Mouse (Mus musculus) NIH3T3 (cell line): Measurements from ENCODE around the gene Gm8122.
"Not testable (repeated sequence)": the region's sequence is repeated elsewhere in the genome, so short reads cannot be mapped to it uniquely, and the experiment has no call there.

Source experiments
- DNase-seq: peaks from one replicate; pipeline ENCODE4 v3.0.0-alpha.2; 2012; ENCODE audit warnings: low read depth

The Gm8122 gene

DNA sequence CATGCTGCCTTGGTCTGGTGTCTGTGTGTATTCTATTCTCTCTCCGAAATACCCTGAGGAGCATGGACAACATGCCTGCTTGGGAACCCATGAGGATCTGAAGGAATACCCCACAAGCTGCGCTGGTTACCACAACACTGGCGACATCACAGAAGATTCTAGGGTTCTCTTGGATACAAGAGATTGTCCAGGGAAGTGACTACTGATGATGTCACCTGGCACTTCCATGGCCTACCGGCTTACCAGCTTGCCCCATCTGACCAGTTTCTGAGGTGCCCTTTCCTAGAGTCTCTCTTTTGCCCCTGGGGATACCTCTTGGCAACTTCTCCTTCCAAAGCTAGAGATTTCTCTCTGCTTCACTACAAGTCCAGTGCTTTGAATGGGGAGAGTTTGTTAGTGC, at the start of gene Gm8122:
Gm8122 (minus strand) TSS at position 101 of the 400 bp plus-strand sequence.
- not testable (repeated sequence) for DNase-seq

DNA sequence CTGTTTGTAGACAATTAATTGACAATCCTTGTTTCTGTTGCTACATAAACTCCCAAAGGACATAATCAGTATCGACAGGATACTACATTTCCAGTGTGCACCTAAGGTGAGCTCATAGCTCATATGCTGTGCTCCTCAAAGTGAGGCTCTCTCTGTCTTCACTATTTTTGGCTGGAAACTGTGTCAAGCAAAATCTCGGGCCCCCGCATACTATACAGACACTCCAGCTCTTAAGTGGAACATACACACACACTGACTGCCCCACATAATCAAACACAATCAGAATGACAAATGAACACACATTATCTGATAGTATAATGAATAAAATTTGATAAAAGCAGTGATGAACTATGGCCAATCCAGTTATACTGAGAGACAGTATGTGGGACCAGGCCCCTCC, 43.6 kb upstream of the Gm8122 start:
- DNase-seq = not testable (repeated sequence)

DNA sequence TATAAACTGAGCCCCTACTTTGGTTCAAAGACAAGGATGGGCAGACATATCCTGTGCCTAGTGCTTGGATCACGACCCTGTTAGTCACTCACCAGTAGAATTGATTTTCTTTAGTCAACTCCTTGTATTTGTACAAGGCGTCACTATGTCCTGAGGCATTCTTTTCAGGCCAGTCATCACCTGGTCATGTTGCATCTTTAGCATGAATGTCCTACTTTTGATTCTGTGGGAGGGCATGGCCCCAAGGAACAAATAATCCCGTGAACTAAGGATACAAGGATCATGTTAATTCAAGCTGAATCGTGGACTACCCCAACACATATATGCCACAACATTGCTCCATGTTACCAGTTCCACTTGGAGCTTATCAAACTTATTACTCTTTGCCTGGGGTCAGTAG, 43.0 kb upstream of the Gm8122 start:
- not testable (repeated sequence) for DNase-seq

DNA sequence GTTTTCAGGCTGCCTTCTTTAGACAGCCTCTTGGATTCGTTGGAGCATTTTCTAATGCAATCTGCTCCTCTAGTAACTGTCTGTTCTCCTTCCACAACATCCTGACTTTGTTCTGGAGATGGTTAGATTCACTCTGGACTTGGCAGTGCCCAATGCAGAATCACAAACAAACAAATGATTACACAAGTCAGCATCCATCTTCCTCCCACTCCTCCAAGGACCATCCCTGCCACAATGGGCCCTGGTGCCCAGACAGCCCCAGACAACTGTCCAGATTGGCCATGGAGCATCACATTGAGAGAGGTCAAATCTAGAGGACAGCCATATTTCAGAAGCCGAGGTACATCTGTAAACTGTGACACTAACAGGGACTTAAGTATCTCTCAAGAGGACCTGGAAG, 42.4 kb upstream of the Gm8122 start:
- not testable (repeated sequence) for DNase-seq

DNA sequence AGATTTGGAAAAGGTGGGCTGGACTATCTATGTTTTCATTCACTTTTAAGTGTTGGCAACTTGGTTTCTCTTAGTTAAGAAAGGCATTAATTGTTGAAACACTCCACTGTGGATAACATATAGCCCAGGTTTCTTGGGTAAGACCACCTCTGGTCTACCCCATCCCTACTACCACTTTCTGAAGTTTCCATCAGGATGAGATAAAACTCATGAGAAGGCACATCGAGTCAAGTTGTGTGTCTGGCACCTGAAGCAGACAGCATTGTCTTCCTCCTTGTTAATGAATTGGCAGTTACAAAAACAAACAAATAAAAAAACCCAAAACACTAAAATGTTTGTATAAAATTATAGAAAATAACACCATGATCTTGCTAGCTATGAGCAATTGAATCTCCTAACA, 40.6 kb upstream of the Gm8122 start:
- DNase-seq = not testable (repeated sequence)

DNA sequence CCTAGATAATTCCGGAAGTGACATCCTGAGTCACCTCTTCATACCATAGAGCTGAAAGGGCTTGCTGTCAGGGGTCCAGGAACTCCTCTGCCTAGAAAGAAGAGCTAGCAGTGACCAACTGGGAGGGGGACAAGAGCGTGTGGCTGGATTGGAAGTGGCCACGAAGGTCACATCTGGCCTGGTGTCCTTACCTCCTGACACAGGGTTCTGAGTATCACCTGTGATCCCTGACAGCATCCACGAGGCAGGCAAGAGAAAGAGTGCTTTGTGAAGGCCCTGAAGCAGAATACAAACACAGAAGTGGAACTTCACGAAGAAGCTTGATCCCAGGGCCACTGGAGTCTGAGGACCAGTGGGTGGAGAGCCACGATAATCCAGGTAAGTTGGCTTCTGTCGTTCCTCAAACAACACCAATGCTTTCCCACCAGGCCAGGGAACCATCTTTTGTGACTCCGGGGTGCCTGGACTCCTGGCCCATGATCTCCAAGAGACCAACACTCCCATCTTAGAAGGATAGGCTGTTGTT, 39.9 kb upstream of the Gm8122 start, which contains the start of gene Gm9732:
Gm9732 (plus strand) TSS at position 51 of the 526 bp plus-strand sequence.
- DNase-seq = not testable (repeated sequence)

DNA sequence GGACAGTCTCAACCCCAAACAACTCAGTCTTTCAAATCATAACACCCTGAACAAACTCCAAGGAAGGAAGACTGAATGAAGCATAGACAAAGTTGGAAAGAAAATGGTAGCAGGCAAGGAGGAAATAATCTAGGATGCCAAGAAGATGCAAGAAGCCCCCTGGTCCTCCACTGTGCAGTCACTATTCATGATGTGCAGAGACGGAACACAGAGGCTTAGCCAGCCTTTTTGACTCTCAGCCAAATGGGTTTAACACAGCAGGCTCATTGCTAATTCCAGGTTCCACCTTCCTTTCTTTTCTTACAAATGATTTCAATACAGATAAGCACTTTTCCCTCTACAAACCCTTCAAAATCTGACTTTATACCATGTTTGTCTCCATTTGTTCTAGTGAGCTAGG, 38.1 kb upstream of the Gm8122 start:
- not testable (repeated sequence) for DNase-seq

DNA sequence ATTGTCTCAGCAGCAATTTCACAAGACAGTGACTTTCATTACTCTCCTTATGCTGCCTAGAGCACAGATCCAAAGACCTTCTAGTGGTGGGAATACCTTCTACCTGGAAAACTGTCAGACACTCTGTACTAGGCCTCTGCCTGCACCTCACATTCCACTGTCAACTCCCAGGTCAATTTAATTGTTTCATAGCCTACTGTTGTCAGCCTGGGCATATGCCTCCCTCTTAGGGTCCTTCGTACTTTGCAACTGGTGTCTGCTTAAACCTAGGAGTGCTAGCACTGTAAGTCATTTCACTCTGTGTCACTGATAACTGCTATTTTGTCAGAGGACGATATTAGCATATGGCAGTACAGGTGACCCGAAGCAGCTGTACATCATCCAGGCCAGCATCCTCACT, 34.1 kb upstream of the Gm8122 start:
- DNase-seq = not testable (repeated sequence)

DNA sequence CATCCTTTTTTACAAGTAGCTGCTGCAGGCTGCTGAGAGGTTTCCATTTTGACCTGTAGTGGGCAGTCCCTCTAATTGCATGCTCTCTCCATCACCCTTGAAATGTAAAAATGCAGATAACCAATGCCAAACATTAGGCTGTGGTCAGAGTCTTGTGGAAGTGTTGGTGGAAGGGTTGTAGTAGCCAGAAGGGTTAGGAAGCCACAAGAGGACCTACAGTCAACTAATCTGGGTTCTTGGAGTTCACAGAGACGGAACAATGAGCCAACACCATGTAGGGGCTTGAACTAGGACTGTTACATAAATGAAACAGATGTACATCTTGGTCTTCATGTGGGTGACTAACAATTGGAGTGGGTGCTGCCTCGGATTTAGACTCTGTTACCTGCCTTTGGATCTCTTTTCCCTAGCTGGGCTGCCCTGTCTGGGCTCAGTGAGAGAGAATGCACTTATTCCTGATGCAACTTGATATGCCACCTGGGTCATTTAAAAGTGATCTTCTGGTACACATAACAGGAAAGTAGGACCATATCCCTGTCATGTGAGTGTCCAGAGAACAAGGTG, 33.5 kb upstream of the Gm8122 start:
- not testable (repeated sequence) for DNase-seq

DNA sequence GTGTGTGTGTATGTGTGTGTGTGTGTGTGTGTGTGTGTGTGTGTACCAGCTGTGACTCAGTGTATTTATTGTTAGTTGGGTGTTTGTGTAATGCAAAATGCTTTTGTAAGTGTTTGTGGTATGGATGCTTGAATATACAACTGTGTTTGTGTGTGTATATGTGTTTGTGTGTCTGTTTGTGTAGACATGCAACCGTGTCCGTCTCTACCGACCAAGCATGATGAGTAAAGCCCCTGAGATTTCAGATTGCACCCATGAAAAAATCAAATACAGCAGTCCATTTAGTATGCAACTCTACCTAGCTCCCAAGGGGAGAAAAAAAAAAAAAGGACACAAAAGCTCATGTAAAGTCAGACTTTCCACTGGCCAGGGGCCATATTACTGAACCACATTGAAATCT, 28.3 kb upstream of the Gm8122 start:
- DNase-seq = not testable (repeated sequence)

DNA sequence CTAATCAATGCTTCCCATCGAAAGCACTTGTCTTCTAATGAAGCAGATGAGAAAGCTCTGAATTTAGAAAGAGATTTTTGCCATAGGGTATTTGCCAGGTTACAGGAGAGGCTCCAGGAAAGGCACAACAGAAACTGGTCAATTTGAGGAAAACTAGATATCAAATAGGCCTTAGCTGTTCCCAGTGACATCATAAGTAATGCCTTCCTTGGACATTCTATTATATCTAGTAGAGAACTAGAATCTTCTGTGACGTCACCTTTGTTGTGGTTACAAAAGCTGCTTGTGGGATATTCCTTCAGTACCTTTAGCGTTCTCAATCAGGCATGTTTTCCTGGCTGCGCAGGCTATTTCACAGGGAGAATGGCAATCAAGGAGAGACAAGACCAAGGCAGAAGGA, 23.2 kb upstream of the Gm8122 start, which contains the start of gene Gm8126:
Gm8126 (plus strand) TSS at position 301 of the 400 bp plus-strand sequence.
- not testable (repeated sequence) for DNase-seq

DNA sequence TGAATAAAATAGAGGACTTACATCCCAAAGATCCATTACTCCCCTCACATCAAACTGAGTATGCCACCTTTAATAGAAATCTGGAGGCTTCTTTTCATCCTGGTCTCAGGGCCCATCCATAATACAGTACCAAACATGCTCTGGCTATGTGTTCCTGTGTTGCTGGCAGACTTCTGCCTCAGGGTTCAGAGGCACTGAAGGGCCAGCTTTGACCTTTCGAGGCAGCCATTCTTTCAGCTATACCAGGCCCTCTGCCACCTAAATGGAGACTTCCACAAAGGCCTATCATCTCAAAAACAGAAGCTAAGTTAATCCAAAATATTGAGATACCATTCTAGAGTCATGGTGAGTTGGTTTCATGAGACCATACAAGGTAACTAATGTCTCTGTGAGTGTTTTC, 21.4 kb upstream of the Gm8122 start:
- DNase-seq = not testable (repeated sequence)

DNA sequence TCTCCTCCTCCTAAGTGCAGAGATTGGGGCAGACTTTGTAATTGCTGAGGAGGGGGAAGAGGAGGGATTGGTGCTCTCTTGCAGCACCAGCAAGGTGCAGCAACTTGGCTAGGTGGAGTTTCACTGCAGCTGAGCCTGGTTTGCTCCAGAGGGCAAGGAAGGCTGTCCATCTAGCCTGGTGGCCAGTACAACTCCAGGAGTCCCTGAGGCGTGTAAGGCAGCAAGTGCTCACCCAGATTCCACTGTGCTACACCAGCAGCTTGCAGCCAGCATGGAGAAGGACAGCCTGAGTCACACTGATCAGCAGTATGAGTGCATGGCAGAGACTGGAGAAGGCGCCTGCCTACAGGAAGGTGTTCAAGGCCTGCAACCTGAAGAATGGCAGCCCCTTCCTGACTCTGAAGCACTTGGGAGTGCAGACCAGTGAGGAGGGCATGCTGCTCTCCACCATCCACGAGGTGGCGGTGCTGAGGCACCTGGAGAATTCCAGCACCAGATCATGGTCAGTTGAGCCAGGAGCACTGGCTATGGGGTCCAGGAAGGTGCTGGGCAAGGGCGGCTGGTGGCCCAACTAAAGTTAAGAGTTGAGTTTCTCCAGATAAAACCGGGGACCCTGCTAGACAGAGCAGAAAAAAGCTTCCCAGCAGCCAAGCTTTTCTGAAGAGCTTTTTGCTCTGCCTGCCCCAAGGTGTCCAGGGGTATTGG, 15.6 kb upstream of the Gm8122 start:
- not testable (repeated sequence) for DNase-seq

DNA sequence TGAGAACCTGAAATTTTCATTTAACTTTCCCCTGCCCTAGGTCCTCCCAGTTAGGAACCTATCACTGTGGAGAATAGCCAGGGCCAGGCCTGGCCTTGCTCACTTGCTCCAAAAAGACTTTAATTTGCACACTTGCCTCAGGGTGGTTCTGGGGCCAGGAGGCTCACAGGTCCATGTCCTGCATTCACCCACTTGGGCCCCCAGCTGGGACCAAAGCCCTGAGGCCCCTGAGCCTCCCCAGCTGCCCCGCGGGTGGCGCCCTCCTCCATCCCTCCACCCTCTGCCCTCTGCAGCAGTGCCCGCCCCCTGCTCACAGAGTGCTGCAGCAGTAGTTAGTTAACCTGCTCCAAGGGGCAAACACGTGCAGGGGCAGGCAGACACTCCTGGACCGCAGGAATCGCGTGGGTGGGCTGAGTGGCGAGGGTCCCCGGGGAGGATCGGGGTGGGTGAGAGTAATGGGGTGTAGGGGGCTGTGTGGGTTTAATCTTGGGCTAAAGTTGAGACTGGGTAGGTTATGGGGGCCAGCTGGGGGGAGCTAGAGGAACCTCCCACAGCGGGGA, 14.6 kb upstream of the Gm8122 start:
- DNase-seq = not testable (repeated sequence)

DNA sequence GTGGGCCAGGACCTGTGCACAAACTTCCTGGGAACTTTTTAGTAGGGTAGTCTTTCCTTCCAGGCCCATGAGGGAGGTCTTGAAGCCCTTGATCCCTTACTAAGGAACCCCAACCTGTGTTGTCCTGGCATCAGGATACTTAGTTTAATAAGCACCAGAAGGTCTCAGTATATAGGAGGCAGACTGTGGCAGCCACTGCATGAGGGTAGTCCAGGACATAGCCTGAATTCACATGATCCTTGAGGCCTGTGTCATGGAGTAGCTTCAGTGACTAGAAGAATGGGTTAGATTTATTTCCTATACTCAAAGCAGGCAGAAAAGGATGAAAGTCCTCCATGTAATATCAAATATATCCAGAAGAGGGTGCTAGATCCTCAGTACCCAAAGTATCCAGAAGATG, 2.7 kb upstream of the Gm8122 start:
- DNase-seq = not testable (repeated sequence)
